Mouse (Mus musculus) limb, embryonic 11.5 days (tissue): Measurements from ENCODE around the gene Frmd4b. TPM values are rescaled to one million over a fixed set of nuclear protein-coding genes. Genes with fewer than 3 reads are reported as not detected.
A peak's percentile ranks its signal among the peaks of the same experiment; 100 is the strongest.

ENCODE experiments used
- ATAC-seq: fragments of 200-750 bp; cut with Nextera tagmentation; 2 replicates; pipeline ENCODE4 v1.8.0; 2017; ENCODE audit warnings: low read depth; ENCODE audit not compliant: insufficient number of reproducible peaks, low FRiP score, low TSS enrichment
- DNase-seq: peaks from one replicate; pipeline ENCODE4 v3.0.0-alpha.2; 2015; ENCODE audit warnings: low spot score
- H3K27ac ChIP-seq: fragments of 300-500 bp; sonication (generic); replicated peaks from 2 replicates; pipeline ENCODE4 v1.5.1; 2014; ENCODE audit warnings: low read depth, mild to moderate bottlenecking, low read length
- H3K27me3 ChIP-seq: fragments of 300-500 bp; sonication (generic); 2 replicates; pipeline ENCODE4 v1.6.1; 2014; ENCODE audit warnings: mild to moderate bottlenecking, low read length, mixed read lengths; ENCODE audit not compliant: control insufficient read depth, insufficient read depth
- H3K36me3 ChIP-seq: fragments of 300-500 bp; sonication (generic); 2 replicates; pipeline ENCODE4 v1.6.1; 2014; ENCODE audit warnings: mild to moderate bottlenecking, low read length, moderate library complexity, mixed read lengths; ENCODE audit not compliant: control insufficient read depth, insufficient read depth
- H3K4me1 ChIP-seq: fragments of 300-500 bp; sonication (generic); 2 replicates; pipeline ENCODE4 v1.6.1; 2014; ENCODE audit warnings: low read length, mixed read lengths; ENCODE audit not compliant: control insufficient read depth, insufficient read depth
- H3K4me2 ChIP-seq: fragments of 300-500 bp; sonication (generic); 2 replicates; pipeline ENCODE4 v1.6.1; 2014; ENCODE audit warnings: low read depth, mild to moderate bottlenecking, moderate library complexity; ENCODE audit not compliant: severe bottlenecking
- H3K4me3 ChIP-seq: fragments of 300-500 bp; sonication (generic); 2 replicates; pipeline ENCODE4 v1.5.1; 2014; ENCODE audit warnings: low read depth, low read length
- H3K9ac ChIP-seq: fragments of 300-500 bp; sonication (generic); 2 replicates; pipeline ENCODE4 v1.6.1; 2014; ENCODE audit warnings: mild to moderate bottlenecking, low read length
- H3K9me3 ChIP-seq: fragments of 300-500 bp; sonication (generic); 2 replicates; pipeline ENCODE4 v1.6.1; 2016; ENCODE audit warnings: low read length; ENCODE audit not compliant: control insufficient read depth
- WGBS: fragments of 180-500 bp; shearing (Covaris S2); extraction: QIAGEN DNeasy Blood & Tissue Kit; methylation state at CpG from one replicate; pipeline ENCODE4 v1.1.7; 2014; 5-methylcytosine and 5-hydroxymethylcytosine counted together
- polyA plus RNA-seq: library from polyadenylated mRNA; unstranded; fragments of >200 nt; fragmentation: Nextera tagmentation; extraction: Ambion mirVana; gene quantifications from 2 replicates; pipeline ENCODE4 v1.2.1, GENCODE M21; 2014

The Frmd4b gene
- polyA plus RNA-seq, 1 experiment from 2014 or later: 12.3 TPM

- no peak overlapping the region for H3K4me2 ChIP-seq
- H3K9me3 ChIP-seq: no peaks in the 10 kb centered on the region
- DNase-seq (no peak), ATAC-seq (no peak)
- WGBS: 91% methylated on average over 15 of the region's 15 CpGs
- H3K4me1 ChIP-seq: no peaks in the 10 kb centered on the region
- no peak overlapping the region for H3K4me3 ChIP-seq
- H3K9ac ChIP-seq: no peak overlapping the region
- H3K36me3 ChIP-seq: no peaks in the 10 kb centered on the region
- no peak overlapping the region for H3K27ac ChIP-seq
- no peaks in the 10 kb centered on the region for H3K27me3 ChIP-seq
Measured at GRCm38 (mm10) chr6:97412403-97412802, 204.9 kb downstream of the Frmd4b start.

DNA sequence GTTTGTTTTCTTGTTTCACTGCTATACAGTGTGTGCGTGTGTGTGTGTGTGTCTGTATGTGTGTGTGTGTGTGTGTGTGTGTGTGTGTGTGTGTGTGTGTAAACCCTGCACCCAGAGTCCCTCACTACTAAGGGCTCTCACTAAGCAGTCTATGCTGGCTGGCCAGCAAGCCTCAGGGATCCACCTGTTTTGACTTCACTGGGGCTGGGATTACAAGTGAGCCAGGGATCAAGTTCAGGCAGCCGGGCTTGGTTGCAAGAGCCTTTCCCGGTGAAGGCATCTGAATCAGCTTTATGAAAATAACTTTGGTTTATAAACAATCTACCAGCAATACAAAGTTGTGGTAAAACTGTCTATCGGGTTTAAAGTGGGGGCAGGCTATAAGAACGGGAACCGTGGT lies 206.0 kb downstream of the Frmd4b start:
- ATAC-seq: no peak
- H3K4me1 ChIP-seq: no peaks in the 10 kb centered on the region
- no peak overlapping the region for H3K27ac ChIP-seq
- 89% methylated on average over 6 of the region's 6 CpGs for WGBS
- H3K4me3 ChIP-seq: no peak overlapping the region
- H3K4me2 ChIP-seq: no peak overlapping the region
- DNase-seq: no peak
- no peaks in the 10 kb centered on the region for H3K27me3 ChIP-seq
- H3K36me3 ChIP-seq: no peaks in the 10 kb centered on the region
- H3K9ac ChIP-seq: no peak overlapping the region
- no peaks in the 10 kb centered on the region for H3K9me3 ChIP-seq

- no peak overlapping the region for H3K4me3 ChIP-seq
- no peaks in the 10 kb centered on the region for H3K4me1 ChIP-seq
- no peak overlapping the region for H3K27ac ChIP-seq
- no peaks in the 10 kb centered on the region for H3K9me3 ChIP-seq
- DNase-seq: no peak
- H3K27me3 ChIP-seq: no peaks in the 10 kb centered on the region
- ATAC-seq: no peak
- no peak overlapping the region for H3K4me2 ChIP-seq
- WGBS: 27% methylated on average over 5 of the region's 5 CpGs
- no peak overlapping the region for H3K9ac ChIP-seq
- no peaks in the 10 kb centered on the region for H3K36me3 ChIP-seq
Measured at GRCm38 (mm10) chr6:97409467-97410239, 207.7 kb downstream of the Frmd4b start.

GRCm38 (mm10) chr6:97407914-97408313 lies 209.4 kb downstream of the Frmd4b start:
- no peak overlapping the region for H3K9ac ChIP-seq
- no peaks in the 10 kb centered on the region for H3K36me3 ChIP-seq
- no peak overlapping the region for H3K27ac ChIP-seq
- no peaks in the 10 kb centered on the region for H3K27me3 ChIP-seq
- H3K4me3 ChIP-seq: no peak overlapping the region
- H3K9me3 ChIP-seq: no peaks in the 10 kb centered on the region
- no peak overlapping the region for H3K4me2 ChIP-seq
- 93% methylated on average over 3 of the region's 3 CpGs for WGBS
- H3K4me1 ChIP-seq: no peaks in the 10 kb centered on the region
- no peak for ATAC-seq
- no peak for DNase-seq

GRCm38 (mm10) chr6:97407425-97407824 lies 209.9 kb downstream of the Frmd4b start:
- Histone ChIP-seq H3K9me3 (no peaks in the 10 kb centered on the region), H3K27ac (no peak overlapping the region), H3K4me3 (no peak overlapping the region), H3K4me1 (no peaks in the 10 kb centered on the region), H3K4me2 (no peak overlapping the region), H3K27me3 (no peaks in the 10 kb centered on the region), H3K36me3 (no peaks in the 10 kb centered on the region), H3K9ac (no peak overlapping the region)
- WGBS: 88% methylated on average over 5 of the region's 5 CpGs
- no peak for DNase-seq
- no peak for ATAC-seq

DNA sequence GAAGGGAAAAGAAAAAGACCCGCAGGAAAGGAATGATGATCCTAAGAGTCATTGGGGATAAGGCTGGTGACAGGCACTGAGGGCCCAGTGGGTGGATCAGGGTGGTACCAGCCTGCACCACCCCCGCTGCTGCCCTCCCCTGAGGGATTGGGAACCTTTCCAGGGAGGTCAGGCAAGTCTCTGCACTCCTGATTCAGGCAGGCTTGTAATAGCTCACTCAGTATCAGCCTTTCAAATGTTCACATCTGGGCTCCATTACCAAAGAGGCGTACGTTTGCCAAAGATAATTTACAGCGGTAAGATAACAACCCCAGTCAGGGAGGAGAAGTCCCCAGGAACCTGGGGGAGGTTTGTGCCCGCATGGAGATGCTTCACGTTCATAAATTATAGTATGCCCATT lies 212.0 kb downstream of the Frmd4b start:
- Histone ChIP-seq H3K27ac (no peak overlapping the region), H3K4me2 (no peak overlapping the region), H3K36me3 (no peaks in the 10 kb centered on the region), H3K27me3 (no peaks in the 10 kb centered on the region), H3K9ac (no peak overlapping the region), H3K9me3 (no peaks in the 10 kb centered on the region), H3K4me3 (no peak overlapping the region), H3K4me1 (no peaks in the 10 kb centered on the region)
- ATAC-seq (no peak), DNase-seq (peak; percentile 26)
- WGBS: 11% methylated on average over 7 of the region's 7 CpGs

DNA sequence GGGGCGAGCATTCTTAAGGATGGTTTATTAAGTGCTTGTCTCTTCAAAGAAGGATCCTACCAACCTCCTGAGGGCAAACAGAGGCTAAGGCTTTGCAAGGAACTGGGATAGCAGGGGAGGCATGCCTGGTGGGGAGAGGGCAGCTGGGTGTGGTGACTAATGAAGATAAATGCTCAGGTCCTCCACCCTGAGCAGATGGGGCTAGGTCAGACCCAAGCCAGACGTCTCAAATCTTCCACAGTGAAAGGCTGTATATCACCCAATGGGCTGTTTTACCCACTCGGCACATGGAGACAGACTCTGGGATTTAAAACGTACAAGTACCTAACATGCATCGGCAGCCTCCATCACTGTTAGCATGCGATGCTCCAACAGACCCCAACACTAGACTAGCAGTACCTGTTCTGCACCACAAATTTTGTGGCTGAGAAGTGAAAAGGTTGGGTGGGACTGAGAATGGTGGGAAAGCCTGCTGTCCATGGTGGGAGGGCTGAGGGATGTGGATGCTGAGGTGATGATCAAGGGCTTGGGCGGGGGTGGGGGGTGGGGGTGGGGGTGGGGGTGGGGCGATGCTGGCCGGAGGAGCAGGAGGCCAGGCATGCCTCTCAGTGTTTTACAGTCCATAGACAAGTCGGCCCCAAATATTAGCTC lies 214.4 kb downstream of the Frmd4b start:
- Histone ChIP-seq H3K4me1 (no peaks in the 10 kb centered on the region), H3K27me3 (no peaks in the 10 kb centered on the region), H3K27ac (no peak overlapping the region), H3K4me2 (no peak overlapping the region), H3K36me3 (no peaks in the 10 kb centered on the region), H3K9me3 (no peaks in the 10 kb centered on the region), H3K4me3 (no peak overlapping the region), H3K9ac (no peak overlapping the region)
- WGBS: 29% methylated on average over 10 of the region's 10 CpGs
- ATAC-seq (no peak), DNase-seq (no peak)

DNA sequence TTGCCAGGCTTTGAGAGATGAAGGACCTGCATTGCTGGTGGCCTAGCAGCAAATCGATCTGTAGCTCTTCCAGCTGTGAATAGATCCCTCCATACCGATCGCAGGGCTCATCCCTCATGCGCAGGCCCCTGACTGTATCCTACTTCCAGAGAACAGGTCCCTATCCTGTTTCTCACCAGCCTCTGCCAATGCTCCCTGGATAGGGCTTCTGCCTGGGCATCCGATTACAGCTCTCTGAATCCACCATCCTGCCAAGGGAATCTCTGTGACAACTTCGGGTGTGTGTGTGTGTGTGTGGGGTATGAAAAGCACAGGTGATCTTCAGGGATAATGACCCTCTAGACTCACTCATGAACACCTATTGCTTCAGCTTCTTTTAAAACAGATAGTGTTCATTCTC lies 216.9 kb downstream of the Frmd4b start:
- no peak for DNase-seq
- H3K4me3 ChIP-seq: no peak overlapping the region
- H3K9me3 ChIP-seq: no peaks in the 10 kb centered on the region
- no peak overlapping the region for H3K9ac ChIP-seq
- WGBS: 89% methylated on average over 6 of the region's 6 CpGs
- H3K36me3 ChIP-seq: no peaks in the 10 kb centered on the region
- peaks cover 8% of the 10 kb centered on the region for H3K4me1 ChIP-seq
- no peak for ATAC-seq
- no peaks in the 10 kb centered on the region for H3K27me3 ChIP-seq
- H3K27ac ChIP-seq: no peak overlapping the region
- H3K4me2 ChIP-seq: no peak overlapping the region
